Mouse (Mus musculus) E14TG2a.4 (cell line): Measurements from ENCODE around the gene Slc18b1.

Source experiments
- H3K27me3 ChIP-seq: 2 replicates; pipeline ENCODE4 v1.6.1; 2014; ENCODE audit warnings: low read length, control low read depth; ENCODE audit not compliant: insufficient read depth
- H3K36me3 ChIP-seq: 2 replicates; pipeline ENCODE4 v1.6.1; 2014; ENCODE audit warnings: low read length, control low read depth; ENCODE audit not compliant: insufficient read depth
- H3K4me1 ChIP-seq: replicated peaks from 2 replicates; pipeline ENCODE4 v1.6.1; 2014; ENCODE audit warnings: low read depth, low read length, control low read depth
- H3K4me3 ChIP-seq: replicated peaks from 2 replicates; pipeline ENCODE4 v1.5.1; 2014; ENCODE audit warnings: mild to moderate bottlenecking, low read length
- H3K9me3 ChIP-seq: 2 replicates; pipeline ENCODE4 v1.6.1; 2014; ENCODE audit warnings: low read length, control low read depth
- CTCF ChIP-seq: conservative IDR thresholded peaks from 2 replicates; pipeline ENCODE4 v1.5.1; 2014; ENCODE audit warnings: low read length
- NANOG ChIP-seq: IDR thresholded peaks from 2 replicates; pipeline ENCODE4 v1.6.1; 2014; ENCODE audit warnings: borderline replicate concordance, low read length, mixed read lengths
- POU5F1 ChIP-seq: IDR thresholded peaks from 2 replicates; pipeline ENCODE4 v1.6.1; 2014; ENCODE audit warnings: low read length, borderline replicate concordance

Gene Slc18b1

DNA sequence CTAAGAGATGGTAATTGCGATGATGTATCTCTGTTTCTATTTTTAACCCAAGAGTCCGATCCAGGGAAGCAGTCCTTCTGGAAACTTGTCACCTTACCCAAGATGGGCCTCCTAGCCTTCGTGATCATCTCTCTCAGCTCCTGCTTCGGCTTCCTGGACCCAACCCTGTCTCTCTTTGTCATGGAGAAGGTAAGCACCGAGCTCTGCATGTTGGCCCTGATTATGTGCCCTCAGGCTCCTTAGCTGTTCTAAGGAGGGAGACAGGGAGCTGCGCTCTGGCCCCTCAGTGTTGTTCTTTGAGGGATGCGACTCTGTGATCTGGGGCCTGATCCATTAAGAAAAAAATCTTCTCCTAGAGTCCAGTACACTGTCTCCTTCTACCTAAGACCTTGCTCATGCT, 19.5 kb downstream of the Slc18b1 start:
- no peak overlapping the region for H3K4me3 ChIP-seq

DNA sequence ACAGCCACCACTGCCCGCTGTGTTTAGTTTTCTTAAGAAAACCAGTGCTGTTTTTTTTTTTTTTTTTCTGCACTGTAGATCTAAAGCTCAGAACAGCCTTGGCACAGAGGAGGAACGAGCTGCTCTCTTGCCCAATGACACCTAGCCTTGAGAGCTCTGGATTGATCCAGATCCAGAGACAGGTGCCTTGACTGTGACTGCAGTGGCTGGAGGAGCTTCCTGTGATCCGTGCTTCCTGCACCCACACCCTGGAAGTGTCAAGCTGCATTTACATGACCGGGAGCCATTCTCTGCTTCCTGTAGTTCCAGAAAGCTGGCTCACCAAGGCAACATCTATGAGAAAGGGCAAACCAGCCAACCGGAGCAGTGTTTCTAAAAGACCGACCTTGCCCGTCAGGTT, 29.7 kb downstream of the Slc18b1 start:
- Histone ChIP-seq H3K4me3 (no peak overlapping the region), H3K9me3 (no peaks in the 10 kb centered on the region), H3K27me3 (no peaks in the 10 kb centered on the region), H3K36me3 (peaks cover 17% of the 10 kb centered on the region), H3K4me1 (0 out of 2 replicates have a peak, but pooled peaks cover 4% of the 10 kb centered on the region)
- no peak for TF ChIP-seq POU5F1
- no peak for TF ChIP-seq NANOG
- TF ChIP-seq CTCF, result no peak

More for the DNA sequence above, 19.5 kb downstream of the Slc18b1 start:
- Histone ChIP-seq H3K4me1 (peaks cover 28% of the 10 kb centered on the region), H3K36me3 (peaks cover 4% of the 10 kb centered on the region), H3K27me3 (no peaks in the 10 kb centered on the region), H3K9me3 (0 out of 2 replicates have a peak, but pooled peaks cover 5% of the 10 kb centered on the region)
- TF ChIP-seq NANOG, result no peak
- TF ChIP-seq POU5F1, result no peak
- TF ChIP-seq CTCF, result no peak

GRCm38 (mm10) chr10:23836003-23836964, 39.5 kb downstream of the Slc18b1 start:
- Histone ChIP-seq H3K27me3 (peaks cover 2% of the 10 kb centered on the region; the same call in 1 of the 2 replicates), H3K36me3 (no peaks in the 10 kb centered on the region)
- no peak for TF ChIP-seq NANOG

GRCm38 (mm10) chr10:23837115-23837514, 40.3 kb downstream of the Slc18b1 start:
- Histone ChIP-seq H3K27me3 (peaks cover 2% of the 10 kb centered on the region; the same call in 1 of the 2 replicates), H3K36me3 (no peaks in the 10 kb centered on the region), H3K4me3 (no peak overlapping the region), H3K4me1 (peaks cover 18% of the 10 kb centered on the region), H3K9me3 (peaks cover 8% of the 10 kb centered on the region; the same call in 1 of the 2 replicates)
- TF ChIP-seq CTCF (no peak), POU5F1 (no peak), NANOG (no peak)

More at GRCm38 (mm10) chr10:23836003-23836964, 39.5 kb downstream of the Slc18b1 start:
- Histone ChIP-seq H3K4me3 (no peak overlapping the region), H3K4me1 (peaks cover 18% of the 10 kb centered on the region), H3K9me3 (peaks cover 8% of the 10 kb centered on the region; the same call in 1 of the 2 replicates)

GRCm38 (mm10) chr10:23838910-23839309, 42.1 kb downstream of the Slc18b1 start:
- Histone ChIP-seq H3K36me3 (no peaks in the 10 kb centered on the region), H3K27me3 (peaks cover 2% of the 10 kb centered on the region; the same call in 1 of the 2 replicates), H3K9me3 (no peaks in the 10 kb centered on the region), H3K4me3 (no peak overlapping the region), H3K4me1 (peaks cover 18% of the 10 kb centered on the region)
- TF ChIP-seq NANOG (no peak), CTCF (no peak)

- Histone ChIP-seq H3K4me1 (peaks cover 18% of the 10 kb centered on the region), H3K9me3 (no peaks in the 10 kb centered on the region), H3K36me3 (no peaks in the 10 kb centered on the region), H3K27me3 (peaks cover 2% of the 10 kb centered on the region; the same call in 1 of the 2 replicates), H3K4me3 (no peak overlapping the region)
- TF ChIP-seq CTCF (no peak; the same call in 1 of the 2 replicates), NANOG (no peak), POU5F1 (no peak)
These were observed 42.6 kb downstream of the Slc18b1 start for GRCm38 (mm10) chr10:23839368-23839767.

DNA sequence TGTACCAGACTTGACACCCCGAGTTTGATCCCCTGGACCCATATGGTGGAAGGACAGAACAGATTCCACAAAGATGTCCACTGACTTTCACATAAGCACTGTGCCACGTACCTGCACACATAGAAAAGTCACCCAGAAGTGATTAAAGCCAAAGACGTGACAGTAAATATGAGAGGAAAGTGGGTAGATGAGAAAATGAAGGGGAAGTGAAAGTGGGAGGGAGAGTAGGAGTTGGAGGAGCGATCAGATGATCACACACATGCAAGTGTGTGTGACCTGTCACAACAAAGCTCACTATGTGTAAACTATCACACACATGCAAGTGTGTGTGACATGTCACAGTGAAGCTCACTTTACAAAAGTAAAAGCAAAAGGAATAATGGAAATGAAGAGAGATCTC, 43.7 kb downstream of the Slc18b1 start:
- Histone ChIP-seq H3K36me3 (no peaks in the 10 kb centered on the region), H3K27me3 (peaks cover 2% of the 10 kb centered on the region; the same call in 1 of the 2 replicates), H3K9me3 (no peaks in the 10 kb centered on the region), H3K4me1 (peaks cover 18% of the 10 kb centered on the region), H3K4me3 (no peak overlapping the region)
- TF ChIP-seq NANOG, result no peak

- Histone ChIP-seq H3K27me3 (no peaks in the 10 kb centered on the region), H3K4me1 (no peaks in the 10 kb centered on the region), H3K4me3 (no peak within 1 kb of the TSS), H3K36me3 (no peaks in the 10 kb centered on the region), H3K9me3 (peaks cover 23% of the 10 kb centered on the region)
- TF ChIP-seq NANOG (no peak), CTCF (no peak), POU5F1 (no peak)
These were observed 54.6 kb downstream of the Slc18b1 start, which contains the start of gene Vnn3 for GRCm38 (mm10) chr10:23851228-23851912. TSS of gene Vnn3 (plus strand) at chr10:23851462.
